Mouse (Mus musculus) bone marrow, adult 2 months (tissue): ENCODE measurements around the gene Rhob. TPM values are rescaled to one million over a fixed set of nuclear protein-coding genes. Genes with fewer than 3 reads are reported as not detected.

Experiments used
- H3K27ac ChIP-seq: fragments of 200-500 bp; 2 replicates; pipeline ENCODE4 v1.5.1; 2012; ENCODE audit warnings: low read depth, mild to moderate bottlenecking, control low read depth, inconsistent platforms, low read length; ENCODE audit not compliant: control insufficient read depth, poor library complexity, insufficient read depth
- H3K4me1 ChIP-seq: fragments of 200-500 bp; 2 replicates; pipeline ENCODE4 v1.6.1; 2011; ENCODE audit warnings: low read length; ENCODE audit not compliant: control insufficient read depth, insufficient read depth
- H3K4me3 ChIP-seq: fragments of 200-500 bp; replicated peaks from 2 replicates; pipeline ENCODE3; 2011; ENCODE audit warnings: mild to moderate bottlenecking, low read depth, low read length, control low read depth; ENCODE audit not compliant: control insufficient read depth
- CTCF ChIP-seq: fragments of 200-500 bp; IDR thresholded peaks from 2 replicates; pipeline ENCODE4 v1.5.1; 2011; ENCODE audit warnings: low read length, control low read depth; ENCODE audit not compliant: control insufficient read depth, insufficient read depth
- POLR2A ChIP-seq: fragments of 200-500 bp; IDR thresholded peaks from 2 replicates; pipeline ENCODE4 v1.6.1; 2011; ENCODE audit warnings: low read depth, mild to moderate bottlenecking, control low read depth, low read length, borderline replicate concordance; ENCODE audit not compliant: control insufficient read depth
- WGBS: fragments of 180-500 bp; shearing (Covaris S2); methylation state at CpG from one replicate; pipeline ENCODE4 v1.1.7; 2018; 5-methylcytosine and 5-hydroxymethylcytosine counted together
- polyA plus RNA-seq: library from polyadenylated mRNA; stranded (reverse); fragments of >200 nt; gene quantifications from 2 replicates; pipeline ENCODE4 v1.2.4, GENCODE M21; 2011; ENCODE audit warnings: low replicate concordance; ENCODE audit not compliant: missing spikeins, insufficient read depth, insufficient read length

The Rhob gene
- 22.7 and 34.2 TPM in 2 replicates for polyA plus RNA-seq

DNA sequence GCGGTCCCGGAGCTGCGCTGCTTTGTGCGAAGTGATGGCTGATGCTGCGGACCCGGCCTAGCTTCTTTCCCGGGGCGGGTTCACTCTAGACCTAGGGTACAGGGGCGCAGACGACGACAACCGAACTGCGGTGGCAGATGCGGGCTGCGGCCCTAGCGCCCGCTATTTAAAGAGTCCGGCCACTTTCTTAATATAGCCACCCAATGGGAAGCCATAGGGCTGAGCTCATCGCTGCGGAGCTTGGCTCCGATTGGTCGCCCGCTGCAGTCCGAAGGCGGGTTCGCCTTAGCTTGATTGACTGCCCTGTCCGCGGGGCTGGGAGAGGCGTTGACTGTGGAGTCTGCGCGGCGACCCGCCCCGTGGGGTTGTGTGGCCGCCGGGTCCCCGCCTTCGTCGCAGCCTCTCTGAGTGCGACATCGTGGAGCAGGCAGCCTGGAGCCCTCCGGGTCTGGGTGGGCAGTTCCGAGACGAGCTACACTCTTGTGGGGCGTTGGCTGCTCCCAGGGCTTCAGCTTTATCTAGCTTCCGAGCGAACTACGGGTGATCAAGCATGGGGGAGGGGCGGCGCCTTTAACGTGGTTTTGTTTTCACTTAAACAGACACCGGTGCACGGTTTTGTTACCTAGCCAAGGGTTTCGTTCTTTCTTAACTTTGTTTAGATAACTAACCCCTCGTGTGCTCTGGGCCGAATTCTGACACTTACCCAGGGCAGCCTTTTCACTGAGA is at the start of gene Rhob:
TSS of gene Rhob (minus strand) at position 139 of the 726 bp plus-strand sequence.
- WGBS: under 1% methylated on average over 56 of the region's 56 CpGs
- no peaks in the 10 kb centered on the region; the same call in 1 of the 2 replicates for H3K4me1 ChIP-seq
- H3K4me3 ChIP-seq: peak within 1 kb of the TSS; percentile 94
- TF ChIP-seq CTCF: no peak; the same call in 1 of the 2 replicates
- TF ChIP-seq POLR2A: peak; percentile 94
- peak within 1 kb of the TSS; percentile 98 for H3K27ac ChIP-seq

DNA sequence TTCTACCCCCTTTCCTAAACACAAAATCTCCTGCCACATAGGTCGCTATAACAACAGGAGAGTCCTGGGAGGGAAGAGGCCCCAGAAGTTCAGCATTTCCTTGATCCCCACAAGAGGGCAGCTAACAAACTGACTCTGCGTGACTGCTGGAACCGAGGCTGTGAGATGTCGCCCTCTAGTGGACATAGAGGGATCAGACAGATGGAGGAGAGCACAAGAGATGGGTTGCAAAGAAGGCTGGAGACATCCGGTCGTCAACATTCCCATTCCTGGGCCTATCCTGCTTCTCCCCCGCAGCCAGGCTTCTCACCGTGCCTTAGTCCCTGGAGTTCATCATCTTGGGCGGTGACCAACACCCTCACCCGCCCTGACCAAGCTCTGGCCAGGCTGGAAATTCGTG is 47.5 kb upstream of the Rhob start:
- TF ChIP-seq POLR2A: no peak
- TF ChIP-seq CTCF: peak; percentile 100
- Histone ChIP-seq H3K27ac (no peak overlapping the region), H3K4me1 (no peaks in the 10 kb centered on the region), H3K4me3 (no peak overlapping the region)
- WGBS: 19% methylated on average over 11 of the region's 11 CpGs

DNA sequence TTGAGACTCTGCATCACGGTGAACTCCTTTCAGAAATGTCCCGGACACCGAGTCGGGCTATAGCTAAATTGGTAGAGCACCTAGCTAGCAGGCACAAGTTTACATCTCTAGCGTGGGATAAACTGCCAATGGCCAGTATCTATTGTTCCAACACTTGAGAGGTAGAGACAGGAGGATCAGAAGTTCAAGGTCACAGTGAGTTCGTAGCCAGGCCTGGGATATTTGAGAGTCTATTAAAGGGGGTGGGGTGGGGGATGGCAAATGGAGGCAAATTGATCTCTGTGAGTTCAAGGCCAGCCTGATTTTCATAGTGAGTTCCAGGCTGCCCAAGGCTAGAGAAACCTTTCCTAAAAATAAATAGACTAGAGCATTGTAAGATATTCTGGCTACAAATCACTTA is 47.0 kb upstream of the Rhob start:
- Histone ChIP-seq H3K4me3 (no peak overlapping the region), H3K4me1 (no peaks in the 10 kb centered on the region), H3K27ac (no peak overlapping the region)
- TF ChIP-seq POLR2A: no peak
- no peak for TF ChIP-seq CTCF
- 86% methylated on average over 6 of the region's 6 CpGs for WGBS

DNA sequence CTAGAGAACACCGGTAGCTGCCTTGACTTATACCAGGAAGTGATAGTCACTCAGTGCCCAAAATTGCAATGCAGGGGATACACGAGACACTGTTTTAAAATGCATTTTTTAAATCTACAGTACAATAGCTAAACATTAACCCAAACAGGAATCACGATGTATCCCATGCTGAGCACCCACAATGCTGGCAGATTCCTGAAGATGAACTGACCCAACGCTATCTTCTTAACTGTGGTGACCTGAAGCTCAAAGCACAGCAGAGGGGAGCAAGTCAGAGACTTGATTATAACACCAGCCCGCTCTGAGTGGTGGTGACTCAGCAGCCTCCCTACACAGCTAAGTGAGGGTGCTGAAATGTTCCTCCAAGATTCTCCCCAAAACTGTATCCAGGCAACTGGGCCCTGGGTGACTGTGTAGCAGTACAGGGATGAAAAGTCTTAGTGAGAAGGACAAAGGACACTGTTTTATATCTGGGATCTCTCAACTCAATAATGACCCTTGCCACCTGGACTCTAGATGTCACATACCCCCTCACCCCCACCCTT is 45.3 kb upstream of the Rhob start:
- 70% methylated on average over 5 of the region's 5 CpGs for WGBS
- no peak overlapping the region for H3K27ac ChIP-seq
- no peak overlapping the region for H3K4me3 ChIP-seq
- no peaks in the 10 kb centered on the region for H3K4me1 ChIP-seq
- TF ChIP-seq POLR2A: no peak
- no peak for TF ChIP-seq CTCF

DNA sequence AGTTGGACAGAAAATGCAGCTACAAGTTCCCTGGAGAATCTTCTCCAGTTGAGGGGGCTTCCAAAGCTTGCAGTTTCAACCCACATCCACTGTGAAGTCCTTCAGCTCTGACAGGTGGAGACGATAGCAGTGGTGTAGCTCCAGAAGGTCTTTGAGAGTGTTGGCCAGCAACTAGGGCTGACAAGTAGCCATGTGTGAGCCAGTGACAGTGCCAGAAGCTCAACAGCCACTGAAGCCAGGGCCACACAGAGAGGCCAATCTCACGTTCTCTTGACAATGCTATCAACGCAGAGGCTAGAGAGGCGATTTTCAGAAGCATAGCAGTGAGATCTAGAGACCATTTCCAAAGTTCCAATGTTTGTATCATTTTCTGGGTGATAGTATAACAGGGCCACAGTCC is 42.6 kb upstream of the Rhob start:
- peaks cover 1% of the 10 kb centered on the region for H3K4me1 ChIP-seq
- H3K4me3 ChIP-seq: no peak overlapping the region
- WGBS: 74% methylated on average over 4 of the region's 4 CpGs
- H3K27ac ChIP-seq: no peak overlapping the region
- TF ChIP-seq CTCF (no peak), POLR2A (no peak)

GRCm38 (mm10) chr12:8539471-8539870 is 39.7 kb upstream of the Rhob start:
- TF ChIP-seq CTCF (no peak), POLR2A (no peak)
- no peak overlapping the region for H3K27ac ChIP-seq
- H3K4me1 ChIP-seq: peaks cover 1% of the 10 kb centered on the region
- H3K4me3 ChIP-seq: no peak overlapping the region
- 61% methylated on average over 13 of the region's 13 CpGs for WGBS

DNA sequence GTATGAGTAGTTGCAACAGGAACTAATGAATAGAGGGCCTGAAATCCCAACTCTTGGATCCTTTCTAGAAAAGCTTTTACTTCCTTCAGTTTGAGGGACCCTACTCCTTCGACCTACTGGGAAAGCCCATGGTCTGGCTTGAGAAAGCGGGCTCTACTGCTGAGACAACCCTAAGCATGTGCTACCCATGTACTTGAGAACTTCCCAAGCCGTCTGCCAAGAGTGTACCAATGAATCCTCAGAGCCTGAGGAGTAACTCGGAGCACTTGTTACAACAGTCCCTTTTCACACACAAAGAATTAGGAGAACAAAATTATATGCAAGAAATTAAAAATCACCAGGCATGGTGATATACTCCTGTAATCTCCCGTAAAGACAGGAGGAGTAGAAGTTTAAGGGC is 37.5 kb upstream of the Rhob start:
- TF ChIP-seq POLR2A (no peak), CTCF (no peak)
- peaks cover 1% of the 10 kb centered on the region for H3K4me1 ChIP-seq
- no peak overlapping the region for H3K27ac ChIP-seq
- H3K4me3 ChIP-seq: no peak overlapping the region
- 73% methylated on average over 5 of the region's 5 CpGs for WGBS

- Histone ChIP-seq H3K4me1 (peaks cover 1% of the 10 kb centered on the region), H3K27ac (no peak overlapping the region), H3K4me3 (no peak overlapping the region)
- TF ChIP-seq CTCF: no peak
- no peak for TF ChIP-seq POLR2A
- 80% methylated on average over 9 of the region's 9 CpGs for WGBS
Measured at GRCm38 (mm10) chr12:8536221-8536965, 36.6 kb upstream of the Rhob start.
